Mouse (Mus musculus) left cerebral cortex, postnatal 4 days (tissue): ENCODE data around the gene Ttll3. TPM values are rescaled to one million over a fixed set of nuclear protein-coding genes. Genes with fewer than 3 reads are reported as not detected.

ENCODE experiments used
- DNase-seq: peaks from one replicate; pipeline ENCODE4 v3.0.0-alpha.2; 2022
- intact Hi-C: fragments of 180-260 bp; cut with DNase I; formaldehyde crosslinking; loops from one replicate; pipeline ENCODE4 v1.15.1; 2025
- total RNA-seq, 2 experiments: library from RNA; stranded (reverse); gene quantifications; 2 replicates each; pipeline ENCODE4 v1.2.3; 2021

Ttll3 gene
- total RNA-seq, 2 experiments from 2014 or later, result 12.4 to 14.1 TPM

DNA sequence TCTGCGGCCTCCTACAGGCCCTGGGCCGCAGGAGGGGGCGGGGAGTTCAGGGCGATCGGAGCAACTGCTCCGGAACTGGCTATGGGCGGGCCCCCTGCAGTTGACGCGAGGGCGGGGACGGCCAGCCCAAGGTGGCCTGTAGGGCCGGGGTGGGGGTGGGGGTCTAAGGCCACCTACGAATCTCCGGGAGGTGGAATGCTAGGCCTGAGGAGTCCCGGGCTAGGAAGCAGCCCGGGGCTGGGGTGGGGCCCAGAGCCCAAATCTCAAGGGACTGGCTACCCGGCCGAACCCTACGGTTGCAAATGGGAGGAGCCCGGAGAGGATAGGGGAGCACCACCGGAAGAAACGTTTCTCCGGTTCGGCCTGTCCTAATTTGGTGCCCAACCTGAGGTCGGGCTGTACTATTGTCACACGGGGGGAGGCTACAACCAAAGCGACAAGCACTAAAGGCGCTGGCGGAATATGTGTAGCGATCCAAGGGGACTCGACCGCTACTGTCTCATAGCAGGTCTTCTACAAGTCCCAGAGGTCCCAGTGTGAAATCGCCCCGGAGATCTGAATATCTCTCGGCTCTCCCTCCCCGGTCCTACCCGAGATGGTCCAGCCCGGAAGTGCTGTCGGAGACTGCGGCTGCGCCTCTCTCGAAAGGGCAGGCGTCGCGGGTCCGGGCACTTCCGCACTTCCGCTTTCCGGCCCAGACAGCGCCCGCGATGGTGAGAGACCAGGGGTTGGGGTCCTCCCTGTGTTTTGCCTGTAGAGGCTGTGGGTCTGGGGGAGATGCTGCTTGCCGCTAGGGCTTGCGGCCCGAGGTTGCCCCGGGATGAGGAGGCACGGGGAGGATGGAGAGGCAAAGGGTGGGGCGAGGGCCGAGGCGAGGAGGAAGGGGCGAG is 11.3 kb upstream of the Ttll3 start, which contains the start of the genes Tada3 and Arpc4:
Tada3 (minus strand) TSS at position 388 of the 890 bp plus-strand sequence.
Arpc4 (plus strand) TSS at position 620 of the 890 bp plus-strand sequence.
- intact Hi-C loops, result no loop called here
- DNase-seq, result peak; percentile 93

DNA sequence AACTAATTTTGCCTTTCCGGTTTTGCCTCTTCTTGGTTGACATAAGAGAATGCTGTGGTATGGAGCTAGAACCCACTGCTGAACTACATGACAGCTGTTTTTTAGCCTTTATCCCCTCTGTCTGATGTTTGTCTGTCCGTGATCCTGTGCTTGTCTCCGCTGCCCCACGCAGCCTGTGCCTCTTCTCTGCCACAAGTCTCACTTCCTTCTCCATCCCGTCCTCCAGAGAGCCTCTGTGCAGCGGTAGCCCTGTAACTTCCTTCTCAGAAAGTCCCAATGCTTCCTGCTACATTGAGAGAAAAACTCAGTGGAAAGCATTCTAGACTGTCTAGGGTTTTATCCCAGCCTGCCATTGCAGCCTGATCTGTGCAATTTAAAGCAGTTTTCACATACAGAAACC is 9.8 kb upstream of the Ttll3 start:
- intact Hi-C loops, result no loop called here
- no peak for DNase-seq

DNA sequence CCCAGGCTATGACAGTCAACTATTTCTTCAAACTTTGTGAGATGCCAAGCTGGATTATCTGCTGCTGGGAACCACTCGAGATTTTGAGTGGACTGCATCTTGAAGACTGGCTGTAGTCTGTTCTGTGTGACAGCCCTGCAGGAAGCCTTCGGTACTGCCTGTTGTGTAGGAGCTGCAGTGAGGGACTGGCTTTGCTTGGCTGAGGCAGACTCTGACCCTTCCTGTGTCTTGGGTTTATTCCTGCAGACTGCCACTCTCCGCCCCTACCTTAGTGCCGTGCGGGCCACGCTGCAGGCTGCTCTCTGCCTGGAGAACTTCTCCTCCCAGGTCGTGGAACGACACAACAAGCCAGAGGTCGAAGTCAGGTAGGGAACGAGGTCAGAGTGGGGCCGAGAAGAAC is 8.6 kb upstream of the Ttll3 start:
- intact Hi-C loops, result no loop called here
- DNase-seq, result no peak

DNA sequence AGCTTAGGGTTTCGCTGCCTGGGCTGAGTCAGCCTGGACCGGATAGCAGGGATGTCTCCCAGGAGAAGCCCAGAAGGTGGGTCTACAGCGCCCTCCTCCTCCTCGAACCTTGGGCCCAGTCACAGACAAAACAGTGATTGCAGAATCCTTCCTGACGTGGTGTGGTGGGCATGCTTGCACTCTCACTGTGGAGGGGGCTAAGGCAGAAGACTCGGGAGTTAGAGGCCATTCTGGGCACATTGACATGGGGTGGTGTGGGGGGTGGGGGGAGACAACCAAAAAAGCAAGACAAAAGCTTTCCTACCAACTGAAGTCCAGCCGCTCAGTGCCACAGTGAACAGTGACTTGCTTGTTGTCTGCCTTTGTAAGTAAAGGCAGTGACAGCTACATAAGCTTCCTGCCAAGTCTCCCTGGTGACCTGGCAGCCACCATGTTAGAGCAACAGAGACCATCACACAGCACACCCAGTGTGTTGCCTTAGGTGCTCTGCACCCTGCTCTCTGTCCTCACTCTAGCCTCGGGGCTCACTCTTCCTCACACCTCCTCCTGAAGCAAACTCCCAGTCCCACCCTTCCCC is 4.6 kb upstream of the Ttll3 start:
- intact Hi-C loops, result no loop called here
- peak; percentile 67 for DNase-seq

DNA sequence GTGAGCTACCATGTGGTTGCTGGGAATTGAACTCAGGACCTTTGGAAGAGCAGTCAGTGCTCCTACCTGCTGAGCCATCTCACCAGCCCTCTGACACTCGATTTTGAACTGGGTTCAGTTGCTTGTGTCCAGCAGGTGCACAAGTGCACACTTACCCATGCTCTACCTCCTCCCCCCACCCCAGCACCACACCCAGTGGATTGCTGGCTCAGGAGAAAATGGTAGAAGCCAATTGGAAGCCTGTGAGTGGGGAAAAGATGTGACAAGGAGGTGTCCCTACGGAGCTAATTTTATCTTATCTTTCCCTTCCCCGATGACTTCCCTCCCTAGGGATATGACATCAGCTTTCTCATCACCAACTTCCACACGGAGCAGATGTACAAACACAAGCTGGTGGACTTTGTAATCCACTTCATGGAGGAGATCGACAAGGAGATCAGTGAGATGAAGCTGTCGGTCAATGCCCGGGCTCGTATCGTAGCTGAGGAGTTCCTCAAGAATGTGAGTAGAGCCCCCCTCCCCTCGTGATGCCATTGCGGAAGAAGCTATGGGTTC is 3.8 kb upstream of the Ttll3 start:
- DNase-seq, result no peak
- intact Hi-C loops, result no loop called here

DNA sequence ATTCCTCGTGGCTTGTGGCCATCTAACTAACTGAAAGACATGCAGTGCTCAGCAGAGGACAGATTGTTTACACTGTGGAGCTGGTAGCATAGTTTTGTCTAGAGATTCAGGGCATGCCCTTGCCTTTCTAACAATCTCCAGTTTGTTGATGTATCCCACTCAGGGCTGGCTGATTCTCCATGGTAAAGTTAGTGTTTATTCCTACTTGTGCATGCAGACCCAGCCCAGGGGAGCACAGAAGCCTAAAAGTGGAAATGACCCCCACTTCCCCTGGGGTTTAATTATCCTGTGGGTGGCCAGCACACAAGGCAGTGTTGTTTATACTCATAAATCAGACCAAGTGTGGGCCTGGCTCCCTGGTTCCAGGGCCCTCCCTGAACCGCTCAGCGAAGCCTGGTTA is 3.0 kb upstream of the Ttll3 start:
- no peak for DNase-seq
- intact Hi-C loops, result no loop called here

DNA sequence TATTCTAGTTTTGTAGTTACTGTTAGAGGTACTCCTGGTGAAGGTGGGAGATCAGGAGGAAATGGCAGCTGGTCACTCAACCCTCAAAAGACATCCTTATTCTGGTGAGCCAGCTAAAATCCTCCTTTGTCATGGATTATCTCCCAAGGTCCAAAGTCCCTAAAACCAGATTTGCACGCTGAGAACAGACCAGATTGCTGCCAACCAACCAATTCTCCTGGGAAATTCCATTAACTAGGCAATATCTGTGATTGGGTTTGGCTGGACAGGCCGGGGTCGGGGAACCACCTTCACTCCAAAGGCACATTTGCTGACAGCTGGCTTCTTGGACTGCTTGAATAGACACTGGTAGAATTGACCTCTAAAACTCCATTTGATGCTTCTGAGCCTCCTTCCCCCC is 1.7 kb downstream of the Ttll3 start:
- DNase-seq, result no peak
- intact Hi-C loops, result no loop called here

DNA sequence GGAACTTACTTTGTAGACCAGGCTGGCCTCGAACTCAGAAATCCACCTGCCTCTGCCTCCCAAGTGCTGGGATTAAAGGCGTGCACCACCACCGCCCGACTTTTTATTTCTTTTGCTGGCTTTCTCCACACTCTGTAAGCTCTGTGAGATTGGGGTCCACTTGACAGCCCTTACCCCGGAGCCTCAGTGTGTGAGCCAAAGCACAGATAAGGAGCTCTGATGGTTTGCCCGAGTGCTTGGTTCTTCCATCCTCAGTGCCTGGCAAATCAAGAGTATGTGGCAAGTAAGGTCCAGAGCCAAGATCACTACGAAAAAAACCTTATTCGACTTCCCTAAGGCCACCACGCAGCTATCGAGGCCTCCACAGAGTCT is 2.9 kb downstream of the Ttll3 start:
- no peak for DNase-seq
- intact Hi-C loops, result no loop called here

DNA sequence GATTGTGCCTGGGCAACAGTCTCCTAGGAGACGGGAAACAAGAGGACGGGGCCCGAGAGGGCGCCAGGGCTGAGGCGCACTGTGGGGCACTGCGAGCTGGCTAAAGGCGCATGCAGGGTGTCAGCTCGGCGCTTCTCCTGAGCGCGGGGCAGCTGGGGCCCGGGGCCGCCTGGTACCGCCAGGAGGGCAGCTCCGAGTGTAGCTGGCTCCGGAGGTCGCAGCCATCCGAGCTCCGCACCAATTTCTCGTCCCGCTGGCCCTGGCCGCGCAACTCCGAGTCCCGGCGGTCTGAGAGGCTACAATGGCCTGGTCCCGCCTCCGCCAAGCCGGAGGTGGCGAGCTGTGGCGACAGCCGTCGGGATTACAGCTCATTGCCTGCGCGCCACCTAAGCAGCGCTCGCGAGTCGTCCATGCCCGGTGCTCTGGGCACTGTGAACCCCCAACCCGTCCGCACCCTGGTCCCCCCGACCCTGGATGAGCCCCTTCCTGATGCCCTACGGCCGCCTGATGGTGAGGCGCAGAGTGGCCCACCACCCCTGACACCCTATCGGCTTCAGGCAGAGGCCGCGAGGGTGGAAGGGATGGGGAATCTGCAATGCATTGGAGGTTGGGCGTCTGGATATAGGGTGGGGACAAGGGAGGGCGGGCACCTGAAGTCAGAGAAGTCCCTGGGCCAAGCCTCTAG is 3.5 kb downstream of the Ttll3 start:
- intact Hi-C loops, result no loop called here
- DNase-seq, result peak; percentile 64

DNA sequence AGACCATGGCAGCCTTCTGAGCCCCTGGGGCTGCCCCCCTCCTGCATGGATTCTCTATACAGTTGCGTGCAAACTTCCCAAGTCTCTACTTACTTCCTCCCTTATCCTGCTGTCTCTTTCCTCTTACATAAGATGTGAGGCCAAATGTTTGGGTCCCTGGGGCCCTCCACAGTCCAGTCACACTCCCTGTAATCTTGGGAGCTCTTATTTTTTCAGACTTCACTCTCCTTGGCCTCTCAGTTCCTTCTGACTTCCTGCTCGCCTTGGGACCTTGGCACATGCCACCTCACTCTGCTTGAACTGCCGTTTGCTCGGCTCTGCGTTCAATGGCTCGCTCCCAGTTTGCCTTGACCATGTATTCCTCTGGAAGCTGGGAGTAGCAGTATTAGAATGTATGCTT is 4.9 kb downstream of the Ttll3 start:
- no peak for DNase-seq
- intact Hi-C loops, result no loop called here

DNA sequence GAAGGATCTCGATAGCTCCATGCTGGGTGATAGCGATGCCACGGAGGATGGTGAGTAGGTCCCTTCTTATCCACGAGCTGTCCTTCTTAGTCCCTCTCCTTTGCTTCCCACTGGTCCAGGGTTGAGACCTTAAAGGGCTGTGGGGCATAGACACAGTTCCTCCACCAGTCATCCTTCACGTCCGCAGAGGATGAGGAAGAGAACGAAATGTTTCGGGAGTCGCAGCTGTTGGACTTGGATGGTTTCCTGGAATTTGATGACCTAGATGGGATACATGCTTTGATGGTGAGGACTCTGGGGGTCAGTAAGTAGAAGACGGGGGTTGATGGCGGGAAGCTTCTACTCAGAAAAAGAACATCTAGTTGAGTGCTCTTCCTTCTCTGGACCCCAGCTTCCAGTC is 5.8 kb downstream of the Ttll3 start:
- intact Hi-C loops, result no loop called here
- DNase-seq, result no peak

DNA sequence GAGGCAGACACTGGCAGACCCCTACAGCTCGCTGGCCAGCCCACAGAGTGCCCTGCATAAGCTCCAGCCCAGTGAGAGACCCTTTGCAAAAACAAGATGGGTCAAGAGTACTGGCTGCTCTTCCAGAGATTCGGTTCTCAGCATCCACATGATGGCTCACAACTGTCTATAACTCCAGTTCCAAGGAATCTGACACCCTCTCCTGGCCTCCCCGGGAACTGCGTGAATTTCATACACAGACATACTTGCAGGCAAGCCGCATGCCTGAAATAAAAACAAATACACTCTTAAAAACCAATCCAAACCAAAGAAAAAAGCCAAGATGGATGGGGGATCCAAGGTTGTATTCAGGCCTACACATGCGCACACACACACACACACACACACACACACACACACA is 6.4 kb downstream of the Ttll3 start:
- DNase-seq, result no peak
- intact Hi-C loops, result no loop called here

DNA sequence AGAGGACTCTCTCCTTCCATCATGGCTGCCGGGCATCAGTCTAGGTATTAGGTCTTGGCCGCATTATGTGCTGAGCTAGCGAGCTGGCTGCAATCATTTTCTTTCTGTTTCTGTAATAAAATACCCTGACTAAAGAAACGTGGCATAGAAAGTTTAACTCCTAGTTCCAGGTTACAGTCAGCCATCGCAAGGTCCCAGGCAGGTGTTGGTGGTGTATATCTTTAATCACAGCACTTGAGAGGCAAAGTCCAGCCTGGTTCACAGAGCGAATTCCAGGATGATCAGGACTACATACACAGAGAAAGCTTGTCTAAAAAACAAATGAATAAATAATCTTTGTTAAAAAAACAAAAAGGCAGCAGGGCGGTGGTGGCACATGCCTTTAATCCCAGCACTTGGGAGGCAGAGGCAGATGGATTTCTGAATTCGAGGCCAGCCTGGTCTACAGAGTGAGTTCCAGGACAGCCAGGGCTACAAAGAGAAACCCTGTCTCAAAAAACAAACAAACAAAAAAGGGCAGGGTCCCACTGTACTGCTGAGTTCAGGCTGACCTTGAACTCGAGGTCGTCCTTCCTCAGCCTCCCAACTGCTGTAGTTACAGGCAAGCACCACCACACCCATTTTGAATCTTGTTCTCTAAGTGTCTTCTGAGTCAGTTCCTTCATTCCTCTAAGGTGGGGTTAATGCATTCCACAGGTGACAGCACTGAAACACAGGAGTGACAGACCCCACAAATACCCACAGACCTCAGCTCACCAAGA is 7.4 kb downstream of the Ttll3 start:
- no peak for DNase-seq
- intact Hi-C loops, result no loop called here

DNA sequence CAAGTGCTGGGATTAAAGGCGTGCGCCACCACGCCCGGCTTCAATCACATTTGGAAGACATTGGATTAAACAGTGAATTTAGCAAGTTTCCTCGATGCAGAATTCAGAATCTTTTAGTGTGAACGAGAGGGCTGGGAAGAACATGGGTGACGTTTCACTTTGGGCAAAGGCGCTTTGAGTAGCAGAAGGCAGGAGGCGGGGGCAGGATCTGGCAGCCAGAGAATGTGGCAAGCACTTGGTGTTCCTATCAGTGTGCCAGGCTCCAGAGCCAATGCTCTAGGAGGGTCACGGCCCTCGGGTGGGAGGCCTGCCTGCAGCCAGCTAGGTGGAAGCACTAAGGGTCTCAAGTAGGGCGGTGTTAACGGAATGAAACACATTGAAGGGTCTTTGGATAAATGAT is 13.0 kb downstream of the Ttll3 start:
- intact Hi-C loops, result no loop called here
- DNase-seq, result no peak

DNA sequence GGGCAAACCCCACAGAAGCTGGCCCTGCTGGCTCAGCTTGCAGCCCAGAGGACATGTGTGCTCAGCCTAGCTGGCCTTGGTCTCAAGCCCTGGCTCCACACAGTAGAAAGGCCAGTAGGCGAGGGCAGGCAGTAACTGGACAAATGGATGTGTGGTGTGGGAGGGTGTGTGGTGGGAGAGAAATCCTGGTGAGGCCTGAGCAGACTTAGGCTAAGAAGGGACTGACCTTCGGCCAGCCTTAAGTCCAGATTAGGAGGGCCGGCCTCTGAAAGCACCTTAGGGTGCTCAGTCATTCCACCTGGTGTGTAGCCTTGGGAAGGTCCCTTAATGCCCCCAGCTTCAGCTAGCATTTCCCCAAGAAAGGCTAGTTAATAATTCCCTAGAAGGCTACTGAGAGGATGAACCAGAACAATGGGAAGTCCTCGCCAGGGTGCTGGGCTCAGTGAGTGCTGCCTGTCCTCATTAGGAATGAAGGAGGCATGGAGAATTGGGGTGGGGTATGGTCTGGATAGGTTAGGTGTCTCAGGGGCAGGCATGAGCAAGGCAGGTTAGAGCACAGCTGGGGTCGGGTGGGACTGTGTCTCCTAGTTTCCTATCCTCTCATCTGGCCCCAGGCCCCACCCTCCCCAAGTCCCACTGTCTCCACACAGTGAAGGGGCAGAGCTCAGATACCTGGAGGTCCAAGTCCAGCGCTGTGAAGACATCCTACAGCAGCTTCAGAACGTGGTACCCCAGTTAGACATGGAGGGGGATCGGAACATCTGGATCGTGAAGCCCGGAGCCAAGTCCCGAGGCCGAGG is 15.8 kb downstream of the Ttll3 start:
- DNase-seq, result no peak
- intact Hi-C loops, result no loop called here

DNA sequence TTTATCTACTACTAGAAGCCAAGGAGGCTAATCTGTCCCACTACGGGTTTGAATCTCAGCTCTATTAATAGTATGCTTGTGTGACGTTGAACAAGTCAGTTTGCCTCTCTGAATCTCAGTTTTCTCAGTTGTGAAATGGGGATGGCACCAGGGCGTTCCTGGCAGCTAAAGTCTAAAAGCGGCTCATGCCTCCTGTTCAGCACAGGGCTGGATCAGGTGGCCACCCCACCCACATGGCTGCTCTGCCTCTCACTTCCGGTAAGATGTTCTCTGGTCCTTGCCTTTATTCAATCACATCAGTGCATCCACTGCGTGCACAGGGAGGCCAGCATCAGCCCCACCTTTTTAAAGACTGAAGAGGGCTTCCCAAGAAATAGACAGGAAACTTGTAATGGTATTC is 16.4 kb downstream of the Ttll3 start:
- DNase-seq, result no peak
- intact Hi-C loops, result no loop called here

DNA sequence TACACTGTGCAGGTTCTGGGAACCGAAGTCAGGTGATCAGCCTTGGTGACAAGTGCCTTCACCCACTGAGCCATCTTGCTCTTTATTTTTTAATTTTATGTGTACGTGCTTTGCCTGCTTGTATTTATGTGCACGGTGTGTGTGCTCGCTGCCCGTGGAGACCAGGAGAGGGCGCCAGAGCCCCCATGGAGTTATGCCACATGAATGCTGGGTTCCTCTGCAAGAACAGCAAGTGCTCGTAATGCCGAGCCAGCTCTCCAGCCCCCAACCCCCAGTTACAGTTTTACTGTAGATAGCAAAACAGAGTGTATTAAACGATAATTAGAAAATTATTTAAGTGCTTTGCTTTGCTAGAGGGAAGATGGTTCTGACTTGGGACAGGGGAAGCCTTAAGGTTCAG is 17.6 kb downstream of the Ttll3 start:
- DNase-seq, result no peak
- intact Hi-C loops, result no loop called here

DNA sequence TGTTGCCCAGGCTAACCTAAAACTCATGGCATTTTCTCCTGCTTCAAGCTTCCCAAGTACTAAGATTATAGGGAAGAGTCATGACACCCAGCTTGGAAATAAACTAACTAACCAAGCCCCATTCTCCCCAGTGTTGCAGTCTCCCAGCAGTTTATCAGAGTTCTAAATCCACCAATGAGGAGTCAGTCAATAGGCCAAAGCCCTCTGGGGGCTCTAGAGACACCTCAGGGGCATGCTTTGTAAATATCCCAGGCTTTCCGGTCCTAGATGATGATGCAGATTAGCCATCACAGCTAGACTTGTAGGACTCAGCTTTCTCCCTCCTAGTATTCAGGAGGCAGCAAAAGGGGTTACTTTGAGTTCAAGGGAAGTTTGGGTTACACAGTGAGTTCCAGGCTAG is 20.9 kb downstream of the Ttll3 start:
- no peak for DNase-seq
- intact Hi-C loops, result no loop called here

DNA sequence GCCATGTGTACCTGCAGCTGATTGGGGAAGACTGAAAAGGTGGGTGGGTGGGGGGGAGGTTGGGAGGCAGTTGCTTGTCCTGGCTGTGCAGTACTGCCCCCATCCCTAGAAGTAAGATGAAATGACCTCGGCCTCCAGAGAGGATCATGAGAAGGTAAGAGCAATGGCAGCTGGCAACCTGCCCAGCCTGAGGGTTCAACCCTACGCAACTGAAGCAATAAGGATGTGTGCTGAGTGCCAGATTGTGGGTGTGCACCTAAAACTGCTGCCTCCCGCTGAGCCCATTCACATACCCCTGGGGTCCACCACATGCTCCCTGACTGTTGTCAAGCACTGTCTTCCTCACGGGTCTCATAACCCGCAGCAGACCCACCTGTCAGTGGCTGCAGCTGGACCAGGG is 27.4 kb downstream of the Ttll3 start:
- no peak for DNase-seq
- intact Hi-C loops, result no loop called here
